Mouse (Mus musculus) heart, postnatal 0 days (tissue): ENCODE measurements around the gene Galnt5. TPM values are rescaled to one million over a fixed set of nuclear protein-coding genes. Genes with fewer than 3 reads are reported as not detected.

ENCODE experiments used
- ATAC-seq: fragments of 200-750 bp; cut with Nextera tagmentation; 2 replicates; pipeline ENCODE4 v1.8.0; 2017; ENCODE audit warnings: low read depth, moderate number of reproducible peaks, moderate library complexity; ENCODE audit not compliant: insufficient read depth
- DNase-seq: peaks from one replicate; pipeline ENCODE4 v3.0.0-alpha.2; 2016; ENCODE audit warnings: low spot score
- H3K27ac ChIP-seq: fragments of 300-500 bp; sonication (generic); 2 replicates; pipeline ENCODE4 v1.5.1; 2014; ENCODE audit warnings: low read depth, mild to moderate bottlenecking
- H3K27me3 ChIP-seq: fragments of 300-500 bp; sonication (generic); 2 replicates; pipeline ENCODE4 v1.6.1; 2014; ENCODE audit warnings: low read length, mixed read lengths; ENCODE audit not compliant: control insufficient read depth, insufficient read depth
- H3K36me3 ChIP-seq: fragments of 300-500 bp; sonication (generic); replicated peaks from 2 replicates; pipeline ENCODE4 v1.6.1; 2014; ENCODE audit warnings: low read length, mixed read lengths; ENCODE audit not compliant: control insufficient read depth, insufficient read depth
- H3K4me1 ChIP-seq: fragments of 300-500 bp; sonication (generic); 2 replicates; pipeline ENCODE4 v1.6.1; 2014; ENCODE audit warnings: antibody characterized with exemption; ENCODE audit not compliant: control insufficient read depth, insufficient read depth
- H3K4me2 ChIP-seq: fragments of 300-500 bp; sonication (generic); 2 replicates; pipeline ENCODE4 v1.6.1; 2014; ENCODE audit warnings: low read depth, mild to moderate bottlenecking, low read length, moderate library complexity
- H3K4me3 ChIP-seq: fragments of 300-500 bp; sonication (generic); 2 replicates; pipeline ENCODE4 v1.5.1; 2014; ENCODE audit warnings: low read depth, low read length
- H3K9ac ChIP-seq: fragments of 300-500 bp; sonication (generic); replicated peaks from 2 replicates; pipeline ENCODE4 v1.6.1; 2014; ENCODE audit warnings: low read depth, low read length, mixed read lengths
- H3K9me3 ChIP-seq: fragments of 300-500 bp; sonication (generic); replicated peaks from 2 replicates; pipeline ENCODE4 v1.6.1; 2016; ENCODE audit warnings: low read length; ENCODE audit not compliant: control insufficient read depth
- CTCF ChIP-seq: IDR thresholded peaks from 2 replicates; pipeline ENCODE4 v1.5.1; 2016; ENCODE audit warnings: antibody characterized with exemption, control low read depth, low read depth
- EP300 ChIP-seq: IDR thresholded peaks from 2 replicates; pipeline ENCODE4 v1.6.1; 2016; ENCODE audit warnings: antibody characterized with exemption, low read depth
- WGBS: fragments of 180-500 bp; shearing (Covaris S2); extraction: QIAGEN DNeasy Blood & Tissue Kit; methylation state at CpG from one replicate; pipeline ENCODE4 v1.1.7; 2014; 5-methylcytosine and 5-hydroxymethylcytosine counted together
- polyA plus RNA-seq: library from polyadenylated mRNA; unstranded; fragments of >200 nt; fragmentation: Nextera tagmentation; extraction: Ambion mirVana; gene quantifications from 2 replicates; pipeline ENCODE4 v1.2.1, GENCODE M21; 2015
- total RNA-seq: library from RNA; depleted of rRNA; stranded (reverse); fragments of >200 nt; gene quantifications from 2 replicates; pipeline ENCODE4 v1.2.3, GENCODE M21; 2014; ENCODE audit warnings: low replicate concordance; rRNA removed

Gene Galnt5
- 0.08 and 0.73 TPM in 2 replicates for total RNA-seq
- polyA plus RNA-seq = 0.27 and 0.37 TPM in 2 replicates

- Histone ChIP-seq H3K4me3 (peak within 1 kb of the TSS; percentile 33), H3K9me3 (no peaks in the 10 kb centered on the region), H3K27ac (no peak within 1 kb of the TSS), H3K4me1 (no peaks in the 10 kb centered on the region), H3K4me2 (peak within 1 kb of the TSS; percentile 36), H3K36me3 (no peaks in the 10 kb centered on the region), H3K9ac (no peak within 1 kb of the TSS), H3K27me3 (no peaks in the 10 kb centered on the region)
- ATAC-seq = 0 out of 2 replicates have a peak, but pooled peaks have one; percentile 6
- TF ChIP-seq EP300 (no peak), CTCF (no peak)
- peak; percentile 20 for DNase-seq
- WGBS = 33% methylated on average over 12 of the region's 12 CpGs
These were observed at the start of gene Galnt5 for GRCm38 (mm10) chr2:57997752-57998430. Galnt5 (plus strand) TSS chr2:57997884.

- Histone ChIP-seq H3K9me3 (no peaks in the 10 kb centered on the region), H3K36me3 (no peaks in the 10 kb centered on the region), H3K27ac (no peak overlapping the region), H3K4me2 (no peak overlapping the region), H3K4me3 (no peak overlapping the region), H3K4me1 (no peaks in the 10 kb centered on the region), H3K27me3 (no peaks in the 10 kb centered on the region), H3K9ac (no peak overlapping the region)
- TF ChIP-seq EP300 (no peak), CTCF (no peak)
- WGBS = 40% methylated on average over 2 of the region's 2 CpGs
- ATAC-seq (no peak), DNase-seq (no peak)
These were observed 46.1 kb upstream of the Galnt5 start for GRCm38 (mm10) chr2:57951620-57952019.

- no peaks in the 10 kb centered on the region for H3K36me3 ChIP-seq
- no peaks in the 10 kb centered on the region for H3K9me3 ChIP-seq
These were observed 36.9 kb upstream of the Galnt5 start for GRCm38 (mm10) chr2:57960786-57961185.

GRCm38 (mm10) chr2:57982248-57982647 is 15.4 kb upstream of the Galnt5 start:
- TF ChIP-seq CTCF = no peak
- no peak for TF ChIP-seq EP300
- Histone ChIP-seq H3K4me3 (no peak overlapping the region), H3K4me1 (no peaks in the 10 kb centered on the region), H3K4me2 (no peak overlapping the region), H3K9me3 (no peaks in the 10 kb centered on the region), H3K27me3 (no peaks in the 10 kb centered on the region), H3K27ac (no peak overlapping the region), H3K36me3 (no peaks in the 10 kb centered on the region), H3K9ac (no peak overlapping the region)
- ATAC-seq (no peak), DNase-seq (no peak)

More at GRCm38 (mm10) chr2:57960786-57961185, 36.9 kb upstream of the Galnt5 start:
- no peak for TF ChIP-seq EP300
- TF ChIP-seq CTCF = no peak
- ATAC-seq (no peak), DNase-seq (no peak)
- Histone ChIP-seq H3K27me3 (no peaks in the 10 kb centered on the region), H3K9ac (no peak overlapping the region), H3K4me2 (no peak overlapping the region), H3K4me3 (no peak overlapping the region), H3K27ac (no peak overlapping the region), H3K4me1 (no peaks in the 10 kb centered on the region)
- WGBS = 71% methylated on average over 5 of the region's 5 CpGs

GRCm38 (mm10) chr2:57991084-57991483 is 6.6 kb upstream of the Galnt5 start:
- H3K36me3 ChIP-seq = no peaks in the 10 kb centered on the region
- H3K4me3 ChIP-seq = no peak overlapping the region
- no peak overlapping the region for H3K4me2 ChIP-seq
- TF ChIP-seq CTCF (no peak), EP300 (no peak)
- no peaks in the 10 kb centered on the region for H3K9me3 ChIP-seq
- DNase-seq (no peak), ATAC-seq (no peak)
- no peak overlapping the region for H3K27ac ChIP-seq
- WGBS = 69% methylated on average over 2 of the region's 2 CpGs
- no peak overlapping the region for H3K9ac ChIP-seq
- no peaks in the 10 kb centered on the region for H3K27me3 ChIP-seq
- no peaks in the 10 kb centered on the region for H3K4me1 ChIP-seq

GRCm38 (mm10) chr2:58001497-58001896 is 3.8 kb downstream of the Galnt5 start:
- Histone ChIP-seq H3K27me3 (no peaks in the 10 kb centered on the region), H3K9ac (no peak overlapping the region), H3K4me1 (no peaks in the 10 kb centered on the region), H3K9me3 (no peaks in the 10 kb centered on the region), H3K4me3 (no peak overlapping the region), H3K27ac (no peak overlapping the region), H3K36me3 (no peaks in the 10 kb centered on the region), H3K4me2 (no peak overlapping the region)
- no peak for DNase-seq
- 55% methylated on average over 3 of the region's 3 CpGs for WGBS
- no peak for ATAC-seq
- TF ChIP-seq EP300 (no peak), CTCF (no peak)
